Mouse (Mus musculus): Measurements from ENCODE around the gene Renbp.

Gene Renbp

DNA sequence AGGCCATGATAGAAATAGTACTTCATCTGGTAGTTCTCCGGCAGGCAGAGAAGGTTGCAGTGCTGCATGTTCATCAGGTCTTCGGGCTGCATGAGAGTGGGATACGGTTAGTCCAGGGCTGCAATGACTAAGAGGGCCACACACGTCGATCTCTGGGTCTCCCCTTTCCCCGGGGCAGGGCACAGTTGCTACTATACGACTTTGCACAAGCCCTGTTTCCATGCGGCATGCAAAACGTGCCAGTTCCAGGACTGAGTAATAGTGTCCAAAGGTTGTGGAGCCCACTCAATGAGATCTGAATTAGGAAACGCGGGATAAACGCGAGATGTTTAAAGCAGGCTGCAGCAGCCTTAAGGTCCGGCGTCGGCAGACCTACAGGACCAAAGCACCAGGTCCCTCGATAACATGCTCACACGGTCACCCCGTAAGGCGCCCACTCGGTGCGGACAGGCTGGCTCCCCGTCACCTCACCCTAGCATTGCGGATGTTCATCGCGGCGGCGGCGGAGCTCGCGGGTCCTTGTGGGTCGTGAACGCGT, 9.3 kb downstream of the Renbp start:
- DNase-seq (ENCODE audit: low spot score in 2 of 2): peak in 1 of 2 experiments; percentile 10

DNA sequence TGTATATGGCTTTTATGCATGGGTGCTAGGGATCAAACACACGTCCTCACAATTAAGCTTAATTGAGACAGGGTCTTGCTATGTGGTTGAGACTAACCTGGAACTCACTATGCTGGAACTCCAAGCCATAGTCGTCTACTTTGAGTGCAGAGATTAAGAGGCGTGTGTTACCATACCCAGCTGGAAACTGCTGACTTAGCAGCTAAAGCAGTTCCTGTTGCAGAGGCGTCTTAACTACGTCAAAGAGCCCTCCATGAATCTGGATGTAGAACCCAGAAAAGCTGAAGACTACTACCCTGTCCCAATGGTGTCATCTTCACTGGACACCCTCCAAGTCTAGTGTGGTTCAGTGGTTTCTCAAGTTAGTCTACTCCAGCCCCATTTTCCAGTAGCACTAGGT, 12.0 kb downstream of the Renbp start:
- no peak for DNase-seq (ENCODE audit: low spot score in 2 of 2)

DNA sequence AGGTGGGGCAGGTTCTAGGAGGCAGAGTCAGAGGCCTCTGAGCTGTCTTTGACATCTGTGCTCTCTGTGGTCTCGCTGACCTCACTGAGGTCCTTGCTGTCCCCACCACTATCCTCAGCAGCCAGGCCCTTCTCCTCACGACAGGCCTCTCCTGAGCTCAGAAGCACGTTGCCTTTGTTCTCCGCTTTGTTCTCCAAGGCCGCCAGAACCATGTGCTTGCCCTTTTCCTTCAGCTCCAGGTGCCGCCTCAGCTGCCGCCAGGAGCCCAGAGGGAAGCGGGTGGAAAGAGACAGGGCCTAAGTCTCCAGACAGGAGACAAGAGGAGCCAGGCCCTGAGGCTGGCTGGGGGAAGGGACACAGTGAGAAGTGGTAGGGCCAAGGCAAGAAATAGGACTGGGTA, 13.7 kb downstream of the Renbp start:
- no peak for DNase-seq (ENCODE audit: low spot score in 2 of 2)

DNA sequence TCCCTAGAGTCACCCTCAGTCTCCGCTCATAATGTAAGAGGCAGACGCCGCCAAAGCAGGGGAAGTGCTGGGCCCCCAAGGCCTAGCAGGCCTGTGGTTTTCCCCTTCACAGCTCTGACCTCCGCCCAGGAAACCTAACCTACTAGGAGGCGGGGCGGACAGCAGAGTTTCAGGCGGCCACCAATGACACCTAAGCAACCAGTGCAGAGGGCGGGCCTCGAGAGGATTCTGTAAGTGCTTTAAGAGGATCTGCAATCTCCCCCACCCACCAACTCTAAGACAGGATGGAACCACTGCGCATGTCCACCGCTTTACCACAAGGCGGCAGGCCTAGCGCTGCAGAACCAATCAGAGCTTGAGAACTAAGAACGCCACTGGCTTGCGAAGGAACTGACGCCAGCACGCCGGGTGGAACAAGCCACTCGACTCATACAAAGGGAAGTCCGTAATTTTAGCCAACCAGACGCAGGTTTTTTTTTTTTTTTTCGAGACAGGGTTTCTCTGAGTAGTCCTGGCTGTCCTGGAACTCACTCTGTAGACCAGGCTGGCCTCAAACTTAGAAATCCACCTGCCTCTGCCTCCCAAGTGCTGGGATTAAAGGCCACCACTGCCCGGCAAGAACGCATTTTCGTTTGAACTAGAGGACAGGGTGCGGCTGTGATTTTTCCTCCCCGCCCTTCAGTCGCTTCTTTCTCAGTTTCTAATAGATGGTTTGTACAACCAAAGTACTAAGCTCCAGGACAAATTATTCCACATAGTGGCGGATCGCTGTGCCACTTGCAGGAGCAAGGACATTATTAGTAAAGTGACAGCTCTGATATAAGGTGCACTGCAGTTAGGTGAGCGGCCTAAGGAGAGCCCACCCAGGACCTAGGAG, 15.6 kb downstream of the Renbp start:
- peak; percentile 81 to 88 for DNase-seq (ENCODE audit: low spot score in 2 of 2)

DNA sequence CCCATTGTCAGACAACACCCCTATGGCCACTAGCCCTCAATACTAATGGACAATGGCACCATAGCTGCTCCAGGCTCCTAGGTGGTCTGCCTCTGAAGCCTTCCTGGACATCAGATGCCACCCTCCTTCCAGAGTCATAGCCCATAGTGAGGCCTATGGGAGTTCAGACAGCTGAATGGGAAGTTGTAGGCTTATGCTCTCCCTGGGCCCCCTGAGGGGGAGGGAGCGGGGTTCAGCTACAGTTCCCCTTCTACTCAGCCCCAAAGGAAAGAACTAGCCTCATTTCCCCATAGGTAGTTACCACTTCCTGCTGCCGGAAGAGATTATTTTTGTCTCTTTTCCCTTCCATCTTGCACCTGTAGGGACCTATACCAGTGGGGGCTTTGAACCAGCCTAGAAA, 19.1 kb downstream of the Renbp start:
- DNase-seq (ENCODE audit: low spot score in 2 of 2): no peak

GRCm38 (mm10) chrX:73911156-73911555, 19.5 kb downstream of the Renbp start:
- no peak for DNase-seq (ENCODE audit: low spot score in 2 of 2)

DNA sequence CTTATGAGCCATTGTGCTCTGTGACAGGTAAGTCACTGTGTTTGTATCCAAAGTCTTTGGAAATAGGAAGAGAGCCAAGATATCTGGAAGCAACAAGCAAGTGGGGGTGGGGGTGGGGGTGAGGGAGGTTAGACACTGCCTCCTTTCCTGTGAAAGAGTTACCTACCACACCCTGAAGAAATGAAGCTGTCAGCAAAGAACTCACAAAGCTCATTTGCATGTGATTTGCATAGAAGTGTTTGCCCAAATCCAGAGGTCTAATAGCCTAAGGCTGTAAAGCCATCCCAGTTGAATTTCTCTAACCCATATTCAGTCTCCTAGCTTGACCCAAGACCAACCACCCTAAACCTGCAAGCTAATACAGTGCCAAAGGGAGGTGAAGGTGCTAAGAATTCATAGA, 20.2 kb downstream of the Renbp start:
- DNase-seq (ENCODE audit: low spot score in 2 of 2): no peak

- no peak for DNase-seq (ENCODE audit: low spot score in 2 of 2)
These were observed 20.6 kb downstream of the Renbp start for GRCm38 (mm10) chrX:73910049-73910448.

DNA sequence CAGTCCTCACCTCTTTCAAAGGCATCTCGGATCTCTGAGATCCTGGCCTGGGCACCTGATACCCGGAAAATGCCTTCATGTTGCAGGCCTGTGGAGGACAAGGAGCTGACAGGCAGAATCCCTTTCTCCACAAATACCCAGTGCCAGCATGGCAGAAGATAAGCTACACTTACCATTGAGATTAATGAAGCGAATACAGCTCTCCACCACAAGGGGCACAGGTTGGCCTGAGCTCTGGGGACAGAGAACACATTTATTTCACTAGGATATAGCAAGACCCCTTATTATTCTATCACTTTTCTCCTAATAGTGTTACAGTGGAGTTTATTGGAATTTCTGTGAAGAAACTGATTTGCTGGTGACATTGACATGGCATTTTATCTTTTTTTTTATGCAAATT, 32.7 kb downstream of the Renbp start:
- DNase-seq (ENCODE audit: low spot score in 2 of 2): no peak

DNA sequence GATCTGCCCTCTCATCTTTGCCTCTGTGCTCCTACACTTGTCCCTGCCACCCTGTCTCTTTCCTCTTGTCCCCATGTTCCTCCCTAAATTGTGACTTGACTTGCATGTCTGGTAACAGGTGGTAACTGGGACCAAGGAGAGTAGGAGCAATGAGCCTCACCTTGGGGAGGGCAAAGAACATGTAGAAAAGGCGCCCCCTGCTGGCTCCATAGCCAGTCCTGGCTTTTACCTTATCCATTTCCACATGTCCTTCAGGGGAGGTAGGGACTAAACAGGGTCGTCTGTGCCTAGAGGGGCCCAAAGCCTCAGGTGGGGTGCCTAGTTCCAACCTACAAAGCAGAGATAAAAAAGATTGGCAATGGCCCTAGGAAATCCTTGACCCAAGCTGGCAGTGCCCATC, 34.9 kb downstream of the Renbp start, which contains the start of gene L1cam:
Gene L1cam (minus strand): TSS at position 387 of the 400 bp plus-strand sequence.
- DNase-seq (ENCODE audit: low spot score in 2 of 2): peak; percentile 43 to 55

DNA sequence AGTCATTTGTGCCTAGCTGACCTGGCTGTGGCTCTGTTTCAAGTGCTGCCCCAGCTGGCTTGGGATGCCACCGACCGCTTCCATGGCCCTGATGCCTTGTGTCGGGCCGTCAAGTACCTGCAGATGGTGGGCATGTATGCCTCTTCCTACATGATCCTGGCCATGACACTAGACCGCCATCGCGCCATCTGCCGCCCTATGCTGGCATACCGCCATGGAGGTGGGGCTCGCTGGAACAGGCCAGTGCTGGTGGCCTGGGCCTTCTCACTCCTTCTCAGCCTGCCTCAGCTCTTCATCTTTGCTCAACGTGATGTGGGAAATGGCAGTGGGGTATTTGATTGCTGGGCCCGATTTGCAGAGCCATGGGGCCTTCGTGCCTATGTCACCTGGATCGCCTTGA, 37.8 kb downstream of the Renbp start:
- DNase-seq (ENCODE audit: low spot score in 2 of 2): no peak

DNA sequence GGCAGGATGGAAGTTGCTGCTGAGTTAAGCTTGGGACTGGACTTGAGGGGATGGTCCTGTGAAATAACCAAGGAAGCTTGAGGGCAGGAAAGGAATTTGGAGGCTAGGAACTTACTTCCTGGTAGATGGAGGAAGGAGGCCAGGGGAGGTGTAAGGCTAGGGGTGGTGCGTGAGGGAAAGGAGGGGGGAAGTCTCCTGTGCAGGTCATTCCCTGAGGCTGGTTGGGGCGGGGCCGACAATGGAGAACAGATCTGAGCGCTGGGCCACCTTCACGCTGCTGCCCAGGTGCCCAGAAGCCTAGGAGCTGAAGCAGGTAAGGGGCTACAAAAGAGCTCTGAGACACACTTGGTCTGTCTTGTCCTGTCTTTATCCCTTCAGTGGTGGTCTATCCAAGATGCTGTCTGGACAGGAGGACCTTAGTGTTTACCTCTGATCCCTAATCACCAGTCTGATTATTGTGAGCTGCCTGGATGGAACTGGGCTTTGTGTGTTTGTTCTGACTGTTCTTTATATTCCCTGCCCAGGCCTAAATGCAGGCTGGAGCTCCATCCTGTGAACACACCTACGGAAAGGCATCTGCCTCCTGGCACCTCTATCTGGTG, 39.0 kb downstream of the Renbp start, which contains the start of gene Avpr2:
Gene Avpr2 (plus strand): TSS at position 552 of the 602 bp plus-strand sequence.
- DNase-seq (ENCODE audit: low spot score in 2 of 2): no peak

DNA sequence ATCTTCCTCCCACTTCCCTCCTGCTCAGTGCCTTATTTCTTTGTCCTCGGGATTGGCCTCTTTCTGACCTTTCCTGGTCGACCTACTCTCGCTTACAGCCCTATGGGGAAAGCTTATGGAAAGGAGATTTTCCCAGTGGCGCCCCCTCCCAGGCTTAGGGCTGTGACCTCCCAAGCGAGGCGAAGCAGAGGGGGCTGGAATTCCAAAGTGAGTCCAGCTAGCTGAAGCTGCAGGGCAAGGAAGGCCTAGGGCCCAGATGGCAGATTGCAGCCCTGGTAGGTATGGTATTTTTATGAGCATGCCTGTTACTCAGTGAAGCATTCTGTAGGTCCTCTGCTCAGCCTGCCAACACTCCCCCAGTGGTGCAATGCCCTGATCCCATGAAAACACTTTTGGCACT, 49.2 kb downstream of the Renbp start:
- DNase-seq (ENCODE audit: low spot score in 2 of 2): no peak

DNA sequence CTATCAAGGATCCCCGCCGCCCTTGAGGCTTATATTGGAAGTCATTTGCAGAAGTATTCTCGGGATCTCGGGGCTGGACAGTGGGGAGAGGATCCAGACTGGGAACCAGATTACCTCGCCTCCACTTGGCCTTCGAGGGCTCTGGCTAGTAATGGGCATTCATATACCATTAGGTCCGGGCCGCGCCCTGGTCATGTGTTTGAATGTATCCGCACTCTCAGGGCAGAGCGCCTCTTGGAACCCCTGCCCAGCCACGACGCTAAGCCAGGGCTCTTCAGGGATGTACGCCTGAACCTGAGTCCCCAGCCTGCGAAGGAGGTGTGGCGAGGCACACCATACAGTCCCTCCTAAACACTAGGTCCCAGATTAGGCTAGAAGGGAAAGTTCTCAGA, 49.6 kb downstream of the Renbp start:
- no peak for DNase-seq (ENCODE audit: low spot score in 2 of 2)

DNA sequence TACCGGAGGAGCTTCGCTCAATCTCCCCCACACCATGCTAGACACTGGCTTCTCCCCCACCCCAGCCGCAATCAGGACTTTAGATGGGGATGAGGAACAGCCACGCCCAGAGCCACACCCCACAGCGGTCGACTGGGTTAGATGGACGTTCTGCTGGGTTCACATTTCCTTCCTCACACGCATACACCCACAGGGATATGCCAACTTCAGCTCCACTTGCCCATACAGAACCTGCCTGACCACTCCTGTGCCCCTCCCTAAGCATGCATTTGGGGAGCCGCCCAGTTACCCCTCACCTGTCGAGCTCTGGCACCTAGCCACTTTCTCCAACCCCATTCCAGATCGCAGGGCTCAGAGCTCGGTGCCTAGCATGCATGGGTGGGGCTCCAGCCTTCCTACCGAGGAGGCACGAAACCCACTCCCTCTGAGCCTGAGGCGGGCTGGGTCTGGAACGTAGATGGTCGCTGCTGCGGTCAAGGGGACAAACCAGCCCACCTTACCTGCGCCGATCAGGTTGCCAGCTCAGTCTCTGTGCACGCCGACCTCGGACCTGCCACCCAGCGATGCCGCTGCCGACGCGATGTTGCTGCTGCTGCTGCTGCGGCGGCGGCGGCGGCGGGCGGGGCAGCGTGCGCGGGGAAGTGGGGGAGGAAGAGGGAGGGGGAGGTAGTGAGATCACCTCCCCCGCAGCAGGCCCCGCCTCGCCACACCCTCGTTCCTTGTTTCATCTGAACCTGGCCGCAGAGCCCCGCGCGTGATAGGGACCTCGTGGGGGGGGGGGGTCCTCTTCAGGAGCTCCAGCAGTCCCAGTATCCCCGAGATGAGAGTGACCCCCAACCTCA, 50.2 kb downstream of the Renbp start:
- no peak for DNase-seq (ENCODE audit: low spot score in 2 of 2)

GRCm38 (mm10) chrX:73877014-73877413, 53.6 kb downstream of the Renbp start:
- DNase-seq (ENCODE audit: low spot score in 2 of 2): no peak

GRCm38 (mm10) chrX:73875881-73876280, 54.8 kb downstream of the Renbp start:
- no peak for DNase-seq (ENCODE audit: low spot score in 2 of 2)
